Comparison of ENCODE assay signal across 16 mouse cellular contexts in the genomic region with DNA sequence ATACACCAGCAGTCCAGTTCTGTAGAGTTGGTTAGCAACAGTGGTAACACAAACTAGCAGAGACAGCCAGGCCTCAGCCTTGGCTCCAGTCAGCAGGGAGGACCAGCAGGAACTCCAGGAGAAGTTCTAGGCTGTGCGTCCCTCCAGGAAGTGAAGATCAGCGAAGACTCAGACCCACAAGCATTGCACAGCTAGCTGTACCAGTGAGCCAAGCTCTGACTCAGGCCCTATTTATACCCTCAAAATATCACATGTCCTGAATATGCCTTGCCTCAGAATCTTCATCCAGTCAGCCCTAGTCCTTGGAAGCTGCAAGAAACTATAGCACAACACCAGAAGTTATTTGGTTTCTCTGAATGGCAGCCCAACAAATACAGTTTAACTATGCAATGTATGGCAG.
DNase-seq lines count a peak whose midpoint lies in the region; ATAC-seq and TF ChIP-seq lines count a peak whose summit lies in the region.
"Had no signal": no experiment of that assay in that cellular context is flagged by ENCODE, and none has a peak within 500 bp of the region (broad histone marks: within the 10 kb centered on the region; RNA-seq: fewer than 3 reads in every experiment).

No protein-coding gene starts in this region.

- no peaks in the 10 kb centered on the region for H3K36me3 ChIP-seq in macrophage (ENCODE audit: inconsistent target)
- H3K36me3 ChIP-seq in lung, postnatal 0 days (ENCODE audit: insufficient read depth, low read length) = no peaks in the 10 kb centered on the region
- H3K36me3 ChIP-seq: embryonic facial prominence, embryonic 12.5 days; G1E; lung, embryonic 15.5 days had no signal

- no peaks in the 10 kb centered on the region for H3K27me3 ChIP-seq in lung, postnatal 0 days (replicated peaks; ENCODE audit: insufficient read depth, low read length)
- H3K27me3 ChIP-seq: lung, embryonic 15.5 days had no signal

- H3K9me3 ChIP-seq in lung, postnatal 0 days (ENCODE audit: low read length) = no peaks in the 10 kb centered on the region
- H3K9me3 ChIP-seq: embryonic facial prominence, embryonic 12.5 days; G1E; lung, embryonic 15.5 days had no signal

- no peaks in the 10 kb centered on the region for H3K79me2 ChIP-seq in macrophage (ENCODE audit: inconsistent target)

- peak overlapping the region; percentile 39; the same call in 1 of the 2 replicates for H3K27ac ChIP-seq in layer of hippocampus, adult 2 months
- H3K27ac ChIP-seq in macrophage = peak overlapping the region; percentile 78
- H3K27ac ChIP-seq in lung, postnatal 0 days (ENCODE audit: low read length) = no peak overlapping the region
- H3K27ac ChIP-seq: embryonic facial prominence, embryonic 12.5 days; lung, embryonic 15.5 days had no signal

- no peaks in the 10 kb centered on the region for H3K4me1 ChIP-seq in lung, postnatal 0 days (ENCODE audit: insufficient read depth, low read depth, low read length)
- H3K4me1 ChIP-seq: embryonic facial prominence, embryonic 12.5 days; lung, embryonic 15.5 days had no signal

- H3K9ac ChIP-seq in lung, postnatal 0 days (replicated peaks; ENCODE audit: low read depth) = no peak overlapping the region
- H3K9ac ChIP-seq: embryonic facial prominence, embryonic 12.5 days; lung, embryonic 15.5 days had no signal

- no peak overlapping the region for H3K4me2 ChIP-seq in lung, postnatal 0 days (replicated peaks; ENCODE audit: low read depth, low read length)
- H3K4me2 ChIP-seq: embryonic facial prominence, embryonic 12.5 days; lung, embryonic 15.5 days had no signal

- 21% methylated on average over 2 of the region's 2 CpGs for WGBS in macrophage (ENCODE audit: missing documents)
- 78% methylated on average over 2 of the region's 2 CpGs for WGBS in lung, postnatal 0 days

- TF ChIP-seq CTCF in layer of hippocampus, adult 2 months (conservative IDR thresholded peaks at IDR 0.05) = no peak
- TF ChIP-seq CTCF in lung, postnatal 0 days (IDR thresholded peaks at IDR 0.05) = no peak

- no peak for ATAC-seq in cerebellum, adult (ENCODE audit: insufficient number of reproducible peaks, low FRiP score, low TSS enrichment)
- ATAC-seq in lung, postnatal 0 days = no peak

- no peak for TF ChIP-seq EP300 in lung, postnatal 0 days (IDR thresholded peaks at IDR 0.05)

- DNase-seq in cerebellum, postnatal 25 days = peak; percentile 18 to 24
- no peak for DNase-seq in layer of hippocampus, adult 2 months (ENCODE audit: low spot score in 2 of 2)
- no peak for DNase-seq in layer of hippocampus, adult 11-12 months (ENCODE audit: low spot score)
- peak; percentile 61 for DNase-seq in 416B (ENCODE audit: low read depth)
- DNase-seq in liver = no peak
- DNase-seq in lung, postnatal 0 days (ENCODE audit: low spot score) = no peak
- DNase-seq: heart, postnatal 4 days; kidney, adult 8-10 months; kidney, postnatal 36 days; retina, postnatal 1 day; thymus, postnatal 36 days had no signal

- H3K4me3 ChIP-seq in layer of hippocampus, adult 2 months = no peak overlapping the region
- H3K4me3 ChIP-seq in macrophage (ENCODE audit: inconsistent target) = no peak overlapping the region
- no peak overlapping the region for H3K4me3 ChIP-seq in lung, postnatal 0 days (ENCODE audit: low read depth, low read length)
- H3K4me3 ChIP-seq: embryonic facial prominence, embryonic 12.5 days; lung, embryonic 15.5 days had no signal

Comparison
In these comparisons a context has a peak if more than half of its experiments do, and no peak if none do; other contexts are left out.
1. DNase-seq: peak in cerebellum, postnatal 25 days (2 of 2) and 416B (single experiment); none in layer of hippocampus, adult 2 months (0 of 2), layer of hippocampus, adult 11-12 months (single experiment), liver (single experiment) and lung, postnatal 0 days (single experiment).